Mouse (Mus musculus): ENCODE data around the gene Lrrc57. TPM values are rescaled to one million over a fixed set of nuclear protein-coding genes. Genes with fewer than 3 reads are reported as not detected.
"Not testable (repeated sequence)": the region's sequence is repeated elsewhere in the genome, so short reads cannot be mapped to it uniquely, and the experiment has no call there.

Lrrc57 gene
- polyA plus RNA-seq, 1 experiment from 2014 or later: 35.7 TPM

GRCm38 (mm10) chr2:120578286-120578685 lies 31.0 kb downstream of the Lrrc57 start:
- WGBS: 84% methylated on average over 5 of the region's 5 CpGs
- Histone ChIP-seq H3K27ac (ENCODE audit: low read depth, low read length) (no peak overlapping the region), H3K9me3 (ENCODE audit: control insufficient read depth, low read length) (no peaks in the 10 kb centered on the region), H3K36me3 (ENCODE audit: control insufficient read depth, insufficient read depth, low read length) (no peaks in the 10 kb centered on the region), H3K4me2 (ENCODE audit: low read depth, low read length, severe bottlenecking) (no peak overlapping the region), H3K4me1 (replicated peaks; ENCODE audit: control insufficient read depth, insufficient read depth, low read length) (no peaks in the 10 kb centered on the region), H3K4me3 (ENCODE audit: low read depth, low read length) (no peak overlapping the region), H3K9ac (ENCODE audit: low read length) (no peak overlapping the region), H3K27me3 (ENCODE audit: control insufficient read depth, insufficient read depth, low read length) (no peaks in the 10 kb centered on the region)
- no peak for ATAC-seq (replicated peaks; ENCODE audit: low FRiP score)
- DNase-seq (ENCODE audit: low spot score): no peak

DNA sequence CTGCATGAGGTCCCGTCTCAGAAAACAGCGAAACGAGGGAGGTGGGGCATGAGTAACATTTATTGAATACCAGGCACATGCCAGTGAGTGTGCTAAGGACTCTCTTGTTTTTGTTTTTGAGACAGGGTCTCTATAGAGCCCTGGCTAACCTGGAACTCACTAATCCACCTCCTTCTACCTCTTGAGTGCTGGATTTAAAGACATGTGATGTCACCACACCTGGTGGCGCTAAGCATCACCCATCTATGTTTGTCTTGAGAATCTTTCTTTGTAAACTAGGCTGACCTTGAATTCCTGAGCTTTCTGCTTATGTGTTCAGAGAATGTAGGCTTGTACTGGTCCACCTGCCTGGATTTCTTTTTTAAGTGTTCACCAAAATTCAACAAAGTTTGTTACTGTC lies 31.5 kb downstream of the Lrrc57 start:
- WGBS: 85% methylated on average over 4 of the region's 4 CpGs

GRCm38 (mm10) chr2:120575978-120576377 lies 33.3 kb downstream of the Lrrc57 start:
- no peaks in the 10 kb centered on the region for H3K4me1 ChIP-seq (replicated peaks; ENCODE audit: control insufficient read depth, insufficient read depth, low read length)
- no peak overlapping the region for H3K4me3 ChIP-seq (ENCODE audit: low read depth, low read length)
- no peak overlapping the region for H3K4me2 ChIP-seq (ENCODE audit: low read depth, low read length, severe bottlenecking)
- H3K27ac ChIP-seq (ENCODE audit: low read depth, low read length): no peak overlapping the region
- no peak overlapping the region for H3K9ac ChIP-seq (ENCODE audit: low read length)
- no peaks in the 10 kb centered on the region for H3K36me3 ChIP-seq (ENCODE audit: control insufficient read depth, insufficient read depth, low read length)
- 89% methylated on average over 2 of the region's 2 CpGs for WGBS
- no peaks in the 10 kb centered on the region for H3K9me3 ChIP-seq (ENCODE audit: control insufficient read depth, low read length)
- ATAC-seq (replicated peaks; ENCODE audit: low FRiP score) (no peak), DNase-seq (ENCODE audit: low spot score) (no peak)
- H3K27me3 ChIP-seq (ENCODE audit: control insufficient read depth, insufficient read depth, low read length): no peaks in the 10 kb centered on the region

More for the DNA sequence above, 31.5 kb downstream of the Lrrc57 start:
- no peak overlapping the region for H3K9ac ChIP-seq (ENCODE audit: low read length)
- no peaks in the 10 kb centered on the region for H3K36me3 ChIP-seq (ENCODE audit: control insufficient read depth, insufficient read depth, low read length)
- no peak for ATAC-seq (replicated peaks; ENCODE audit: low FRiP score)
- H3K27me3 ChIP-seq (ENCODE audit: control insufficient read depth, insufficient read depth, low read length): no peaks in the 10 kb centered on the region
- H3K9me3 ChIP-seq (ENCODE audit: control insufficient read depth, low read length): no peaks in the 10 kb centered on the region
- no peak for DNase-seq (ENCODE audit: low spot score)
- no peak overlapping the region for H3K4me3 ChIP-seq (ENCODE audit: low read depth, low read length)
- no peak overlapping the region for H3K27ac ChIP-seq (ENCODE audit: low read depth, low read length)
- H3K4me1 ChIP-seq (replicated peaks; ENCODE audit: control insufficient read depth, insufficient read depth, low read length): no peaks in the 10 kb centered on the region
- H3K4me2 ChIP-seq (ENCODE audit: low read depth, low read length, severe bottlenecking): no peak overlapping the region

- no peaks in the 10 kb centered on the region for H3K4me1 ChIP-seq (replicated peaks; ENCODE audit: control insufficient read depth, insufficient read depth, low read length)
- 90% methylated on average over 3 of the region's 3 CpGs for WGBS
- H3K27me3 ChIP-seq (ENCODE audit: control insufficient read depth, insufficient read depth, low read length): no peaks in the 10 kb centered on the region
- H3K4me3 ChIP-seq (ENCODE audit: low read depth, low read length): no peak overlapping the region
- no peak overlapping the region for H3K9ac ChIP-seq (ENCODE audit: low read length)
- no peaks in the 10 kb centered on the region for H3K36me3 ChIP-seq (ENCODE audit: control insufficient read depth, insufficient read depth, low read length)
- no peaks in the 10 kb centered on the region for H3K9me3 ChIP-seq (ENCODE audit: control insufficient read depth, low read length)
- H3K27ac ChIP-seq (ENCODE audit: low read depth, low read length): no peak overlapping the region
- no peak overlapping the region for H3K4me2 ChIP-seq (ENCODE audit: low read depth, low read length, severe bottlenecking)
- DNase-seq (ENCODE audit: low spot score) (no peak), ATAC-seq (replicated peaks; ENCODE audit: low FRiP score) (no peak)
Observed at GRCm38 (mm10) chr2:120575121-120575520, 34.2 kb downstream of the Lrrc57 start.

DNA sequence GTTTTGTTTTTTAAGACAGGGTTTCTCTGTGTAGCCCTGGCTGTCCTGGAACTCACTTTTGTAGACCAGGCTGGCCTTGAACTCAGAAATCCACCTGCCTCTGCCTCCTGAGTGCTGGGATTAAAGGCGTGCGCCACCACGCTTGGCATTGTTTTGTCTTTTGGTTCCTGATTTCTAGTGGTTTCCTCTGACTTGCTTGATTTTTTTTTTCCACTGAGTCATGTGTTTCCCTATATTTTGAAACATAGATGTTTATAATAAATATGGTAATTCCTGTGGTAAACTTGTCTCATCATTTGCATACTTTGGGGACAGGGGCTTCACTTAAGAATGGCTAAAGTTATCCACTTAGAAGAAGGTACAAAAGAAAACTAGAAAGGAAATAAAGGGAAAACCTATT lies 37.2 kb downstream of the Lrrc57 start:
- not testable (repeated sequence) for H3K4me2 ChIP-seq (ENCODE audit: low read depth, low read length, severe bottlenecking); H3K27me3 ChIP-seq (ENCODE audit: control insufficient read depth, insufficient read depth, low read length); ATAC-seq (replicated peaks; ENCODE audit: low FRiP score); H3K36me3 ChIP-seq (ENCODE audit: control insufficient read depth, insufficient read depth, low read length); H3K4me1 ChIP-seq (replicated peaks; ENCODE audit: control insufficient read depth, insufficient read depth, low read length); DNase-seq (ENCODE audit: low spot score); H3K4me3 ChIP-seq (ENCODE audit: low read depth, low read length); H3K9me3 ChIP-seq (ENCODE audit: control insufficient read depth, low read length); H3K9ac ChIP-seq (ENCODE audit: low read length); H3K27ac ChIP-seq (ENCODE audit: low read depth, low read length)
- 95% methylated on average over 3 of the region's 3 CpGs for WGBS

DNA sequence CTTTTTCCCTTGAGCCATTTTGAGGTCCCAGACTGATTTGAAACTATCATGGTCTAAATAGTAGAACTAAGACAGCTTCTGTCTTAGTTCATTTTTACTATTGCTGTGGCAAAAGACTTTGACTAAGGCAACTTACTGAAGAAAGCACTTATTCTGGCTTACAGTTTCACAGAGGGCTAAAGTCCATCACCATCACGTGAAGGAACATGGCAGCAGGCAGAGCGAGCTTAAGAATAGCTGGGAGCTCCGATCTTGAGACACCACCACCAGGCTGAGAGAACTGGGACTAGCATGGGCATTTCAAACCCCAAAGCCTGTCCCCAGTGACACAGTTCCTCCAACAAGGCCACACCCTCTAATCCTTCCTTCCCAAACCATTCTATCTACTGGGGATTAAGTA lies 38.2 kb downstream of the Lrrc57 start:
- H3K9me3 ChIP-seq (ENCODE audit: control insufficient read depth, low read length): no peaks in the 10 kb centered on the region
- no peak overlapping the region for H3K4me2 ChIP-seq (ENCODE audit: low read depth, low read length, severe bottlenecking)
- no peak overlapping the region for H3K27ac ChIP-seq (ENCODE audit: low read depth, low read length)
- no peak overlapping the region for H3K9ac ChIP-seq (ENCODE audit: low read length)
- H3K36me3 ChIP-seq (ENCODE audit: control insufficient read depth, insufficient read depth, low read length): no peaks in the 10 kb centered on the region
- no peaks in the 10 kb centered on the region for H3K4me1 ChIP-seq (replicated peaks; ENCODE audit: control insufficient read depth, insufficient read depth, low read length)
- H3K27me3 ChIP-seq (ENCODE audit: control insufficient read depth, insufficient read depth, low read length): no peaks in the 10 kb centered on the region
- ATAC-seq (replicated peaks; ENCODE audit: low FRiP score) (no peak), DNase-seq (ENCODE audit: low spot score) (no peak)
- 96% methylated on average over 3 of the region's 3 CpGs for WGBS
- no peak overlapping the region for H3K4me3 ChIP-seq (ENCODE audit: low read depth, low read length)

DNA sequence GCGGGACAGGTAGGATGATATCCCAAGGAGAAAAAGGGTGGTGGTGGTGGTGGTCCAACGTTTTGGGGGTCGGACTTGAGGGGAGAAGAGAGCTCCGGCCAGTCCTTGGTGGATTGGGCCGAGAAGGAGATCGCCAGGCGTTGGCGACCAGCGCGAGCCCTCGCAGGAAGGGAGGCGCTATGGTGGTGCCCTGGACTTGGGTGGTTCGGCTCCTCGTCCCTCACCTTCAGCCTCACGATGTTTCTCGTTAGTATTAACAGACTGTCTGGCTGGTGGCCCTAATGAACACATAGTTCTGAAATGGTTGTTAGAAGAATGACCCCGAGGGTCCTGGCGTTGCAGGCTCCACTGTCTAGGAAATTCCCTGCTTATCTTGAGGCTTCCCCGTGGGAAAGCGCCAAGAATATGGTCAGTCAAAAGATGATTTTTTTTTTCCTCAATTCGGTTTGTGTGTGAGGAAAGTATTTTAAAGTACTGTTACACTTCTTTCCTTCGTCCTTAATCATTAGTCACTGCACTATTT lies 41.5 kb downstream of the Lrrc57 start:
- Histone ChIP-seq H3K27me3 (ENCODE audit: control insufficient read depth, insufficient read depth, low read length) (no peaks in the 10 kb centered on the region), H3K36me3 (ENCODE audit: control insufficient read depth, insufficient read depth, low read length) (no peaks in the 10 kb centered on the region), H3K27ac (ENCODE audit: low read depth, low read length) (no peak overlapping the region), H3K9ac (ENCODE audit: low read length) (peak overlapping the region; percentile 70), H3K4me2 (ENCODE audit: low read depth, low read length, severe bottlenecking) (peak overlapping the region; percentile 71), H3K4me1 (replicated peaks; ENCODE audit: control insufficient read depth, insufficient read depth, low read length) (peaks cover under 1% of the 10 kb centered on the region; the same call in 1 of the 2 replicates), H3K4me3 (ENCODE audit: low read depth, low read length) (peak overlapping the region; percentile 58), H3K9me3 (ENCODE audit: control insufficient read depth, low read length) (no peaks in the 10 kb centered on the region)
- peak; percentile 74 for ATAC-seq (replicated peaks; ENCODE audit: low FRiP score)
- under 1% methylated on average over 22 of the region's 22 CpGs for WGBS
- DNase-seq (ENCODE audit: low spot score): no peak

- DNase-seq (ENCODE audit: low spot score) (peak; percentile 97), ATAC-seq (replicated peaks; ENCODE audit: low FRiP score) (peak; percentile 94)
- Histone ChIP-seq H3K4me3 (ENCODE audit: low read depth, low read length) (peak within 1 kb of the TSS; percentile 58), H3K36me3 (ENCODE audit: control insufficient read depth, insufficient read depth, low read length) (no peaks in the 10 kb centered on the region), H3K4me1 (replicated peaks; ENCODE audit: control insufficient read depth, insufficient read depth, low read length) (peaks cover 3% of the 10 kb centered on the region; the same call in 1 of the 2 replicates), H3K4me2 (ENCODE audit: low read depth, low read length, severe bottlenecking) (peak within 1 kb of the TSS; percentile 71), H3K9ac (ENCODE audit: low read length) (peak within 1 kb of the TSS; percentile 70), H3K9me3 (ENCODE audit: control insufficient read depth, low read length) (no peaks in the 10 kb centered on the region), H3K27ac (ENCODE audit: low read depth, low read length) (no peak within 1 kb of the TSS), H3K27me3 (ENCODE audit: control insufficient read depth, insufficient read depth, low read length) (no peaks in the 10 kb centered on the region)
- 2% methylated on average over 42 of the region's 42 CpGs for WGBS
Observed at GRCm38 (mm10) chr2:120566886-120567797, 42.2 kb downstream of the Lrrc57 start, which contains the start of gene Snap23. Gene Snap23, plus strand, starts transcription at chr2:120567671.
